Mouse (Mus musculus): ENCODE measurements around the gene Papss2.

The Papss2 gene

DNA sequence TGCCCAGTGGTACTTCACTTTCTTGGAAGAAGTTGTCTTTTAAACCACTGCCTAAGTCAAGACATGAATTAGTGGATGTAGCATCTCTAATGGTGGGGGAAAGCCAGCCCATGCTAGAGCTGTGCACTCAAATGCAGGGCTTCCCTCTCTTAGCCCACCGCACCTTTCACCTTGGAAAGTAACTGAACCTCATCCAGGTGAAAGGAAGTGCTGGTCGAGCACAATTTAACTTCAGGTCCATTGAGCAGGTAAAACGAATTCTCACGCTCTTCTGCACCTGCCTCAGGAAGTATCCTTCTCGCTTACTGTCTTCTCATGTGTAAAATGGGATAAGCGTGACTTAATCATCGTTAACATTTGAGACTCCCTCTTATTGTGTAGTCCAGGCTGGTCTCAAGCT is 3.4 kb downstream of the Papss2 start:
- no peak for DNase-seq (ENCODE audit: low read depth in 1 of 2, low spot score in 2 of 2)

DNA sequence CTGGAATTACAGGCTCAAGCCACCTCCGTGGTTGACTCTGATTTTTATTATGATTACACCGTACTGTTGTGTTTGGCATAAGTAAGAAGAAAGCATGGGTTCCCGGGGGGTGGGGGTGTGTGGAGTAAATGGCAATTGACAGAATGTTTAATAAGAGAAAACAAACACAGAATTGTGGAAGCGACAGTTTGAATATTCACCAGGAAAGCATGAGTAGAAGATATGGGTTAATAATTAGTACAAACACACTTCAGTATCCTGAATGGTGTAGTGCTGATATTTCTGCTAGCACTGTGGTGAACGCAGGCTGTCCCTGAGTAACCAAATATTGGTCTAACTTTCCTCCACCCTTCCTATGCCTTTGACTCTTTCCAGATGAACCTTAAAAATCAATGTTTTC is 3.8 kb downstream of the Papss2 start:
- no peak for DNase-seq (ENCODE audit: low read depth in 1 of 2, low spot score in 2 of 2)

DNA sequence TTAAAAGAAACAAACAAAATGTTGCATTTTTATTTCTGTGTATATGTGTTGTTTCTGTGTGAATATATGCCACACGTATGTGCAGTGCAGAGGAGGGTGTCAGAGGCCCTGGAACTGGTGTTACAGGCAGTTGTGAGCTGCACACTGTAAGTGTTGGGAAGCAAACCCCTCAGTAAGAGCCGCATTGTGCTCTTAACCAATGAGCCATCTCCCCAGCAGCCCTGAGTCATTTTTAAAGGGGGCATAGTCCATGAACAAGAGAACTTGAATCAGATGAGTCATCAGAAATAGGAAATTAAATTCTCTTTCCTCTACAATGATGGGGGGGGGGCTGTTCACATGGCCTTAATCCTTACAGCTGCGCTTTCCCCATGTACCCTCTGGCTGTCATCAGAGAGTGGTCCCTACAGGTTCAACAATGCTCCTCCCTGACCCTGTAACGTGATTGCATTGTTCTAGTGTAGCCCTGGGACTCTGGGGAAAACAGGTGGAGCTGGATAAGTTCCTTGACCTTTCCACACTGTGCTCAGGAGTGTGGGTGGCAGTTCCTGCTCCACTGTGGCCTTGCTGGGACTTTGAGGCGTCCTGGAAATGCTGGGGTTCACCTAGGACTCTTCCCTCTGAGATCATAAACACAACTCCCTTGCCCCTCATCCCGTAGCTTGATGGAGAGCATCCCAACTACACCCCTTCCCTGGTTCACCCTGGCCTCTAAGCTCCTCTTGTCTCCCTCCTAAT is 5.6 kb downstream of the Papss2 start:
- no peak for DNase-seq (ENCODE audit: low read depth in 1 of 2, low spot score in 2 of 2)

DNA sequence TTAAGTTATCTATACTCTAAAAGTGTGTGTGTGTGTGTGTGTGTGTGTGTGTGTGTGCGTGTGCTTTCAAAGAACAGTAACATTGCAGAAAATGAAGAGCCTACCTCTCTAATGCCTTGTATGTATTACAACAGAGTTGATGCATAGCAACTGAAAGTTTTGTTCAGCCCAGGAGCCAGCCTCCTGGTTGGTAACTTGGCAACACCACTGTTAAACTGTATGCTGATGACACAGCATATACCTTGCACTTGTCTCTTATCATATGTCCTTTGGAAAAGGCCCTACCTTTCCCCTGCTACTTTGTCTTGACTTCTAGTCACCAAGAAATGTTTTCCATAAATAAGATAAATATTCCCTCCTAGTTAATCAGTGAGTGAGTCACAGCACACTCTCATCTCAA is 7.9 kb downstream of the Papss2 start:
- no peak for DNase-seq (ENCODE audit: low read depth in 1 of 2, low spot score in 2 of 2)

DNA sequence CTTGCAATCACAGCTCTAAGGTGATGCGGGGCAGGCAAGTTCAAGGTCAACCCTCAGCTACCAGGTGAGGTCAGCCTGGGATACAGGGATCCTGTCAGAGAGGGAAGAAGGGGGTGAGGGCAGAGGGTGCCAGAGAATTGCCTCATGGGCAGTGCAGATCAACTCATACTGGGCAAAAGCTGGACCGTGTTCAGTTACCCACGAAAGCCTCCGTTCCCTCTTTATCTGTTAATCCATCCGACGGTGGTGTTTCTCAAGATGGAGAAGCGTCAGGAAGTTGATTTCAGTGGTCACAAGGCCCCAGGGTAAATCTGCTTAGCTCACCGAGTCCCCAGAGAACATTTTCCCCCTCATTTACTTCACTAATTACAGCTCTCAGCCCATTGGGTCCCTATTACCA is 8.5 kb downstream of the Papss2 start:
- no peak for DNase-seq (ENCODE audit: low read depth in 1 of 2, low spot score in 2 of 2)

DNA sequence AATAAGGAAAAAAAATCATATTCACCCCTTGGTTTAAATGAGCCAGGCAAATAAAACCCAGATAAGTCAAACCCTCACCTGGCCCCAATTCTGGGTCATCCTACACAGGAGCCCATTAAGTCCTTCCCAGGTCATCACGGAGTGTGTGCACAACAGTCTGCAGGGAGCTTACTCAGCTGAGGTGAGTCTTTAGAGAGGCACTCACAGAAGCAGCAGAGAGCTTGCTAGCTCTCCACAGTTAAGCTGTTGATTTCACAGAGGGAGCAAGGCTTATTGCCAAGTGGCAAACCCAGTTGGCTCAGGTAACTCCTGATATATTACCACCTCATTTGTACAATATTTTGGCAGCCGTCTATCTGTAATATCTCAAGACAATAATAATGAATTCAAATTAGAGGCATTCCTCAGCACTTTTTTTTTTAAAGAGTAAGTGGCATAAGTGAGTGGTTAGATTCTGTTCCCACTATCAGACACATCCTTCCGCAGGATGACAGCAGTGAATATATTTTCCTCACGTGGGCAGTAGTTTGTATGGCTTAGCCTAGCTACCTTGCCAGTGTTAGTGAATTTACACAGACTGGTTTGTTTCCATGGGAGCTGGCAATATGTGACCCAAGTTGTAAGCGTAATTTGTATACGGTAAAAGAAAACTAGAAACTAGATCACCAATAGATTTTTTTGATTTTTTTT is 9.1 kb downstream of the Papss2 start:
- DNase-seq (ENCODE audit: low read depth in 1 of 2, low spot score in 2 of 2), result no peak

DNA sequence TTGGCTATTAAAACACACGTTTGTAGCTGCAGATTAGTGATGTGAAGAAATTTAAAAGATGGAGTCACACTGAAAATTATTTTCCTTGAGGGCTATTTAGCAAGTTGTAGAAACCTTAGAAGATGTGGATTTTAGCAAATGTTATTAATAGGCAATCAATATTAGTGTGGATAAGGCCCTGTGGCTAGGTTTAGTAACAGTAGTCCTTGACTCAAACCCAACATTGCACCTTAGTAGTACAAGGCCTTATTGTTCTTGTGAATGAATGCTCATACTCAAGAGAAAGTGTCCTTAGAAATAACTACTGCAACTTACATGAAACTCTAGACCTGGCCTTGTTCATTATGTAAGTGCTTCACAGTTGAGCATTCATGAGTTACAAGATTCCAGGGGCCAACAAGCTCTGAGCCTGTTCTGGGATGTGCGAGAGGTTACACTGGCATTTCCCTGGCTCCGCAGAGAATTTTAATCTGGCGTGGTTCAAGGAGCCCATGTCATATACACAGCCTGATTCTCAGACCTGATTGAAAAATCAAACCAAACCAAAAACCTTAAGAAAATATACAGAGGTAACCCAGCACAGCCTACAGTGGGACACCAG is 10.7 kb downstream of the Papss2 start:
- no peak for DNase-seq (ENCODE audit: low read depth in 1 of 2, low spot score in 2 of 2)

DNA sequence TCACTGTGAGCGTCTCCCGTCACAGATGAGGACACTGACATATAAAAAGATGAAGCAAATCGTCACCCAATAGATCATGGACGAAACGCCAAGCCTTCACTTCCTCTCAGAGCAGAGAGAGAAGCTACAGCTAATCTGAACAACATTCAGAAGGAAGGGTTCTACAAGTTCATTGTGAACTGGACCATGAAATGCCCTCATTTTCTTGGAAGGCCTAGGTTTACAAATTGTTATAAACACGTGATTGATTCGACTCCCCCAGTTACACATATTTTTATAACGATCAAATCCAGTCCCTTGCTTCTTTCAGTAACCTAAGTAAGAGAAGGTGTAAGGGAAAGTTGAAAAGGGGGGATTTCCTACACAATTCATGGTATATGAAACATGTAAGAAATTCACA is 11.4 kb downstream of the Papss2 start:
- DNase-seq (ENCODE audit: low read depth in 1 of 2, low spot score in 2 of 2), result no peak

DNA sequence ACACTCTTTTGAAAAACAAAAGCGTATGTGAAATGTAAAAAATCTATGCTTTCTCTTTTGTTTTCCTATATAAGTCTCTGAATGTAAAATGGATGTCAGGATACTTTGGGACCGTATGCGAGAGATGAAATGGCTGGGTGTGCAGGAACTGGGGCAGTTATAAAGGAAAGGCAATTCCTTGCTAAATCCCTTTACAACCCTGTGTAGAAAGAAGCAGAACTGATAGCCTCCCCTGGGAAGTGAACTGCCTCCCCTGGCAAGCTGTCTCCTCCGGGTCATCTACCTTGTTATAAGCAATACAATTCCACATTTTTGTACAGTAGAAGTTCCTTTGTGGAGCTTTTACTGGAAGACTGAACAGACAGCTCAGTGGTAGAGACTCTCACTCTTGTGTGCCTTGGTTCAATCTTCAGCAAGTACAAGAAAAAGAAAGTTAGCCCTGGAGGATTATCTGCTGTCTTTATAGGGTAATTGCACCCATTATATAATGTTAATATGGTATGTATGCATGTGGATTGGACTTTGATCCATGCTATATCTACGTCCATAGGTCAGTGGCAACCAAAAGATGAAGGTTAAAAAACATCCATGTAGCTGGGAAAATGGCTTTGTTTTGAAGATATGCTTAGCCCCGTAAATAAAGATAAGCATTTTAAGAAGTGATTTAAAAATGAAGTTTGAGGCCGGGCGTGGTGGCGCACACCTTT is 15.9 kb downstream of the Papss2 start:
- DNase-seq (ENCODE audit: low read depth in 1 of 2, low spot score in 2 of 2), result no peak

DNA sequence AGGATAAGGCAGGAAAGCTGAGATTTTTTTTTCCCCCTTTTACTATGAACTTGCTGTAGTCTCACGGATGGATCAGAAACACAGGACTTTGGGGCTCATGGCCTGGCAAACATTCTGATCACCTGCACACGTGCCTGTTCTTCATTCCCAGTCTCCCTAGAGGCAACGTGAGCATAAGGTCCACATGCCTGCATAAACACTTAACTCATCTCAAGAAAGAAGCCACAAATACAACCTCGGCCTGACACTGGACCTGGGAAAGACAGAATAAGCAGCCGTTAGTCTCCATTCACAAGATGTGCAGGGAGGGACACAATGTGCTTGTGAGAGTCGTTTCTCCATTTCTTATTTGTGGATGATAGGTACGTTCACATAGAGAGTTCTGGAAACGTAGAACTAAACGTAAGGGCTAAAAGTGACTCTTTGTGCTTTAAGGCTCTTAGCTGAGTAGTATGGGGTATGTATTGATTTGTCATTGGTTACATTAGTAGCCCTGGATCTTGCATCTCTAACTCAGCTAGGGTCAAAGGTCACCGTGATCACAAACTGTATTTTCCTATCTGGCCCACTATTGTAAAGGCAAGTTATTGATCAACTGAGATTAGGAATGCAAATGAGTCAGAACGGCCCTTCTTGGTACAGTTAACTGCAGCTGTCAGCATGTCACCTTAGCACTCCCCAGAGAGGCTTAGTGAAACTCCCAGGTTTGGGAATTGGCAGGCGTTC is 18.6 kb downstream of the Papss2 start:
- DNase-seq (ENCODE audit: low read depth in 1 of 2, low spot score in 2 of 2), result no peak

DNA sequence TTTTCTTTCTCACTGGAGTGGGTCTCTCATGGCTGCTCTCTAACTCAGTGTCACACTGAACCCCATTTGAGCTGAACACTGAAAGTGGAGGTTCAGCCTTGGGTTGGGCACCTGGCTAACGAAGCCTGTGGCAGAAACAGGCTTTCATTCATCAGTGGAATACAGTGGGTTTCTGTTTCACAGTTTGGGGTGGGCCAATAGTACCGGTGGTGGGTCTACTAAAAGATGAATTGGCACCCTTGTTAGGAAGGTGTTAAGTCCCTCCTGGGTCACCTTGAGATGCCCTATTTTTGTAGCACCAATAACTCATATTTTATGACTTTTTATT is 19.1 kb downstream of the Papss2 start:
- DNase-seq (ENCODE audit: low read depth in 1 of 2, low spot score in 2 of 2), result no peak

DNA sequence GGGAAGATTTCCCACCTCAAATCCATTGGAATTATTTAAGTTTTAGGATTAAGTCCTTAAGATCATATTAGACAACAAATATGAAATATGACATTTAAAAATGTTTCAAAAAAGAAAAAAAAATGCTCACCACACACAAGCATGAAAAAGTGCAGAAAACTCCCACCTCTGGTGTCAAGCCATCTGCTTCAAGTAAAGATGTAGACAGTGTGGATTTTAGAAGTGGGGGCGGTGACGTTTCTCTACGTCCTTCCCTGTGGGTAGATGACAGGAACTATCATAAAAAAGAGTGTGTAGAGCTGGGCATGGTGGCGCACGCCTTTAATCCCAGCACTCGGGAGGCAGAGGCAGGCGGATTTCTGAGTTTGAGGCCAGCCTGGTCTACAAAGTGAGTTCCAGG is 21.1 kb downstream of the Papss2 start:
- no peak for DNase-seq (ENCODE audit: low read depth in 1 of 2, low spot score in 2 of 2)

DNA sequence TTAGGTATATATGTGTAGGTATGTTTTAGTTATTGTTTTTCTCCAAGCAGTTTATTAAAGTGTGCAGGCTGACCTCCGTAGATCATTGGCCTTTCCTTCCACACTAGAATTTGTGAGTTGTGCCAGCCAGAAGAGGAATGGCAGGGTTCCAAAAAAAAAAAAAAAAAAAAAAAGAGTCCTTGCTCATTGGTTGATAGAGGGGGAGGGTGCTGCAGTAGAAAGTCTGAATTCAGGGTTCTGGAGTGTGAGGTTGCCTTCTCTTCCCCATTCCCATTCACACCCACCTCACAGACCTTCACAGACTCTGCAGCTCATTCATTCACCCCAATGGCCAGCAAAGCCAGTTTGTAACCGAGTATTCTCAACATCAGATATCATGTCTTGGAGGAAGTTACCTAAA is 24.1 kb downstream of the Papss2 start:
- no peak for DNase-seq (ENCODE audit: low read depth in 1 of 2, low spot score in 2 of 2)

DNA sequence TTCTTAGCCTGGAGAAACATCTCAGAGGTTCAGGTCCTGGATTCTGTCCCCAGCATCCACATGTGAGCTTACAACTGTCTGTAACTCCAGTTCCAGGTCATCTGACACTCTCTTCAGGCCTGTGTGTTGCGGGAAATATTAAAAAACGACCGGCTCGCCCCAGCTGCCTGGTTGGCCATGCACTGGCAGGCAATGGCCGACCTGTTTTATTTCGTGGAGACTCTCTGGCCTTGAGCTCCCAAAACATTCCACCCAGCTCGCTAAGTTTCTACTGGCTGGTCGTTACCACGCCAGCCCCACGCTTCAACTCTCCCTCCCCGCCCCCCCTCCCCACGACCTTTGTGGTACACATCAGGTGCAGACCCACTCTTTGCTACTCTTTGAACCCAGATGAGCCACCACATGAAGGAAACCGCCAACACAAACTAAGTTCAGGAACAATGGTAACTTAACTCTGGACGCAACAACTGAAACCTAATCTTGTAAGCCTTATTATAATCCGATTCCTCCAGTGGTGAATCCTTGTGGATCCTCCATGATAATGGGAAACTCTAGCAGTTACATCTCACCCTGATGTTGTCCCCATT is 25.4 kb downstream of the Papss2 start:
- no peak for DNase-seq (ENCODE audit: low read depth in 1 of 2, low spot score in 2 of 2)

DNA sequence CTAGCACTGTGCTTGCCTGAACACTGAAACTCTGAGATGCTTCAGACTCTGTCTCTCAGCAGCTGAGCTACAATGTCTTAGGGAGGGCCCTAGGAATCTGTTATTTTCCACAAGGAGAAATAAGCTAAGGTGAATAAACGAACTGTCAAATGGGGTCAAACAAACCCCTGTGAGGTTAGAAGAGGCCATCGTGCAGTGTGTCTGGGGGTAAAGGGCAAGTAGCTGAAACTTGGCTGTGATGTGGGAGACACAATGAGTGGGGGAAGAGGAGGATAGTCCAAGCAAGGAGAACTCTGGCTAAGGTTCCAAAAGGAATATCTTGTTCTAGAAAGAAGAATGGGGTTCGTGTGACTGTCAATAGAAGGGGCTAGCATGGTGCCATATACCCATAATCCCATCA is 26.6 kb downstream of the Papss2 start:
- no peak for DNase-seq (ENCODE audit: low read depth in 1 of 2, low spot score in 2 of 2)

DNA sequence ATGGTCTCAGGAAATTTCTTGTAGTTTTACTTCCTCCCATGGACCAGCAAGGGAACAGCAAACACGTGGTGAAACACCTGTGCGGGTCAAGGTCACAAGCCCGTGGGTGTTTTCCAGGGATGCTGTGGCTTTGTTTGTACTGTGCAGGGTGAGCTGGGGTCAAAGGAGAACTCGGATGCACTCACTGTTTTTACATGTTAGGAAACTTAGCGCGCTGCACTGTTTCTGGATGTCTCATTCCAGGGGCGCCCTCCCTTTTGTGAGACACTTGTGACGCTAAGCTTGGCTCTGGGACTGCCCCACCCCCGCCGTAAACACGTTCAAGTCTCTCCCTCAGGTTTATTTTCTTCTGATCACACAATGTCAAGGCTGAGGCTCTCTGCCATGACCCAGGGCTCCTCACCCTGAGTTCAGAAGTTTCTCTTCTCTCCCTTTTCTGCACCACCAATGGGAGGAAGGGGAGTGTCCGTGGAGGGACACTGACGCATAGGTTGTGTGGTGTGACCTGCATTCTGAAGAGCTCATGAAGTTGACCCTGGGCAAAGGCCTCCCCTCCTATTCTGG is 31.3 kb downstream of the Papss2 start:
- DNase-seq (ENCODE audit: low read depth in 1 of 2, low spot score in 2 of 2), result peak in 1 of 2 experiments; percentile 4

DNA sequence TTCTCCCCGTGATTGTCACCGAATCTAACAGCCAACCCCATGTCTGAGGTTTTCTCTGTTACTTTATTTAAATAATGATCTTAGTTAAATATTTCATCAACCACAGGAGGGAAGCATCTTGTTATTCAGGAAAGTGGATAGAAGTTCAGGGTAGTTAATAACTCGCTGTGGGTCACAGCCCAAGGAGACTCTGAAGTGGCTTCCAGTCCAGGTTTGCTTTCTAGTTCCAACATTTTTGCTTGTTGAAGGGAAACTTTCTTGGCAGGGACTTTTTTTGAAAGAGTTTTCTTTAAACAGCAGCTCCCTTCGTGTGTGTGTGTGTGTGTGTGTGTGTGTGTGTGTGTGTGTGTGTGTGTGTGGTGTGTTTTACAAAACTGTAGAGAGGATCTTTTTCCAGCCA is 32.0 kb downstream of the Papss2 start:
- DNase-seq (ENCODE audit: low read depth in 1 of 2, low spot score in 2 of 2), result no peak

DNA sequence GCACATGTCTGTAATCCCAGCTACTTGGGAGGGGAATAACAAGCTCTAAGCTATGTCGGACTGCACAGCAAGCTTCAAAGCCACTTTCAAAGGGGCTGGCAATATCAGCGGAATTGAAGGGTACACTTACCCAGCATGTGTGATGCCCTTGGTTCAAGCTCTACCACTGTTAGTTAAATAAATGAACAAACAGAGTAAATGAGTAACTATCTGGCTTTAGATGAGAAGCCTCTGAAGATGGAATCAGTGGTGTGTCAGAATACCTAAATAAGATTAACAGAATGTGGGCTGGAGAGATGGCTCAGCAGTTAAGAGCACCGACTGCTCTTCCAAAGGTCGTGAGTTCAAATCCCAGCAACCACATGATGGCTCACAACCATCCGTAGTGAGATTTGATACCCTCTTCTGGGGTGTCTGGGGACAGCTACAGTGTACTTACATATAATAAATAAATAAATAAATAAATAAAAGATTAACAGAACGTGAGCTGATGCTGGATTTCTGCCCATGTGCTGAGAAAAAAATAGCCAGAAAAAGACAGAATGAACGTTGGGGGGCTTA is 33.1 kb downstream of the Papss2 start:
- DNase-seq (ENCODE audit: low read depth in 1 of 2, low spot score in 2 of 2), result no peak

DNA sequence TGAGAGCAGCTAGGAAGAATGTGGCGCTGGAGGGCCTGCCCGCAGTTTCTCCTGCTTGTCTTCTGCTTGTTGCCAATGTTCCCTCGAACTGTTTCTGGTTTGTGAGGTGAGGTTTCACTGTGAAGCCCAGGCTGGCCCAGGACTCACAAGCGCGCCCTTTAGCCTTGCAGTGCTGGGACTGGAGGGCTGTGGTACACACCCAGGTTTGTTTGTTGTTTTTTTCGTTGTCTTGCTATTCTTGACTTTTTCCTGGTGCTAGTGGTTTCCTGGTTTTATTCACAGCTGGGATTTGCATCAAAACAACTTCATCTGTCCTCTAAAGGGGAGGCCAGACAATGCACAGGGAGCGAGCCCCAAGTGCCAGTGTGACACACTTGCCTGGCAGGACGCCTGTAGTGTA is 39.3 kb downstream of the Papss2 start:
- no peak for DNase-seq (ENCODE audit: low read depth in 1 of 2, low spot score in 2 of 2)

All from monocyte, adult 2 months (primary cell).